Mouse (Mus musculus) thymus, adult 18-20 months (tissue): ENCODE data around the gene 2810006K23Rik.
A peak's percentile ranks its signal among the peaks of the same experiment; 100 is the strongest.
"Not testable (repeated sequence)": the region's sequence is repeated elsewhere in the genome, so short reads cannot be mapped to it uniquely, and the experiment has no call there.

Source experiments
- DNase-seq, 2 experiments: peaks; one replicate each; pipeline ENCODE4 v3.0.0; 2022; ENCODE audit warnings: mixed read lengths in 2 of 2

Gene 2810006K23Rik

GRCm38 (mm10) chr5:124327510-124328364 lies at the start of gene 2810006K23Rik, which contains the start of gene Mphosph9:
Gene 2810006K23Rik, plus strand, starts transcription at chr5:124328089.
Gene Mphosph9, minus strand, starts transcription at chr5:124327972.
- peak; percentile 99 to 100 for DNase-seq

GRCm38 (mm10) chr5:124282854-124283253 lies 45.0 kb upstream of the 2810006K23Rik start:
- no peak for DNase-seq

GRCm38 (mm10) chr5:124284330-124284729 lies 43.6 kb upstream of the 2810006K23Rik start:
- no peak for DNase-seq

GRCm38 (mm10) chr5:124287616-124288247 lies 40.2 kb upstream of the 2810006K23Rik start:
- DNase-seq: no peak

- no peak for DNase-seq
Measured at GRCm38 (mm10) chr5:124290216-124290615, 37.7 kb upstream of the 2810006K23Rik start.

GRCm38 (mm10) chr5:124293967-124294366 lies 33.9 kb upstream of the 2810006K23Rik start:
- no peak for DNase-seq

GRCm38 (mm10) chr5:124296475-124296874 lies 31.4 kb upstream of the 2810006K23Rik start:
- no peak for DNase-seq

GRCm38 (mm10) chr5:124299307-124299706 lies 28.6 kb upstream of the 2810006K23Rik start:
- DNase-seq: not testable (repeated sequence)

GRCm38 (mm10) chr5:124300132-124300531 lies 27.8 kb upstream of the 2810006K23Rik start:
- DNase-seq: no peak

GRCm38 (mm10) chr5:124302853-124303252 lies 25.0 kb upstream of the 2810006K23Rik start:
- DNase-seq: not testable (repeated sequence)

GRCm38 (mm10) chr5:124309155-124309554 lies 18.7 kb upstream of the 2810006K23Rik start:
- DNase-seq: no peak

GRCm38 (mm10) chr5:124310091-124310490 lies 17.8 kb upstream of the 2810006K23Rik start:
- no peak for DNase-seq

- no peak for DNase-seq
Measured at GRCm38 (mm10) chr5:124315498-124315897, 12.4 kb upstream of the 2810006K23Rik start.

- no peak for DNase-seq
Measured at GRCm38 (mm10) chr5:124315941-124316340, 11.9 kb upstream of the 2810006K23Rik start.

GRCm38 (mm10) chr5:124317648-124318047 lies 10.2 kb upstream of the 2810006K23Rik start:
- DNase-seq: no peak

- DNase-seq: peak in 1 of 2 experiments; percentile 17
Measured at GRCm38 (mm10) chr5:124326829-124327228, 1.1 kb upstream of the 2810006K23Rik start.

GRCm38 (mm10) chr5:124330086-124330485 lies 2.2 kb downstream of the 2810006K23Rik start:
- DNase-seq: no peak

- DNase-seq: no peak
Measured at GRCm38 (mm10) chr5:124334392-124334791, 6.5 kb downstream of the 2810006K23Rik start.

- DNase-seq: no peak
Measured at GRCm38 (mm10) chr5:124337103-124337502, 9.2 kb downstream of the 2810006K23Rik start.

- DNase-seq: no peak
Measured at GRCm38 (mm10) chr5:124337909-124338308, 10.0 kb downstream of the 2810006K23Rik start.

GRCm38 (mm10) chr5:124338791-124339190 lies 10.9 kb downstream of the 2810006K23Rik start:
- no peak for DNase-seq

- not testable (repeated sequence) for DNase-seq
Measured at GRCm38 (mm10) chr5:124341753-124342339, 14.0 kb downstream of the 2810006K23Rik start.

- DNase-seq: no peak
Measured at GRCm38 (mm10) chr5:124342897-124343296, 15.0 kb downstream of the 2810006K23Rik start.
